Mouse (Mus musculus): ENCODE results near the gene Trim30a.

- no peak for TF ChIP-seq CTCF (IDR thresholded peaks at IDR 0.05; ENCODE audit: low read depth, low read length)
- TF ChIP-seq POLR2A (IDR thresholded peaks at IDR 0.05; ENCODE audit: borderline replicate concordance, low read depth, low read length): no peak
Observed at GRCm38 (mm10) chr7:104366339-104366738, 98.7 kb downstream of the Trim30a start.
